Mouse (Mus musculus): ENCODE data around the gene Gm45140.

Gm45140 gene

DNA sequence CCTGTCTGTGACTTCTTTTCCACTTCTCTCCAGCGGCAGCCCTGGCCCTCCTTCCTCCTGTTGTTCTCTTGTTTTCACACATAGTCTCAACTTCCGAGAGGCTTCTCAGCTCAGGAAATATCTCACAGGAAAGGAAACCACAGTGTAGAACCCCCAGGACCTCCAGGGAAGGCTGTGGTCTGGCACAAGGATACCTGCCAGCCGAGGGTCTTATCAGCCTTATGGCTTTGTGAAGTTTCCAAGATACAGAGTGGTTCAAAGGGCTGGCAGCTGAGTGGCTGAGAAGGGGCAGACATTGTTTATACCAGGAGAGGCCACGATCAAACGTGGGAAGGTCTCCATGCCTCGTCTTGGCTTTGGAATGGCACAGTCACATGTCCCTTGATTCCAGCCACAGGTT lies 95.7 kb downstream of the Gm45140 start:
- no peak for DNase-seq (ENCODE audit: low spot score)

All from urinary bladder, postnatal 25 days (tissue).